Mouse (Mus musculus): ENCODE data around the gene Adk.

- TF ChIP-seq CTCF (IDR thresholded peaks at IDR 0.05; ENCODE audit: low read depth) (no peak), EP300 (IDR thresholded peaks at IDR 0.05; ENCODE audit: low read depth) (peak; percentile 21; the same call in 1 of the 2 replicates)
These were observed 316.8 kb downstream of the Adk start for GRCm38 (mm10) chr14:21369127-21369526.

All from heart, postnatal 0 days (tissue).